Mouse (Mus musculus) thymus, adult 2 months (tissue): Measurements from ENCODE around the gene Sc5d. TPM values are rescaled to one million over a fixed set of nuclear protein-coding genes. Genes with fewer than 3 reads are reported as not detected.

Experiments
- DNase-seq: peaks from one replicate; pipeline ENCODE4 v3.0.0; 2021
- H3K27ac ChIP-seq: fragments of 200-500 bp; 2 replicates; pipeline ENCODE4 v1.5.1; 2012; ENCODE audit warnings: low read length, control low read depth; ENCODE audit not compliant: control insufficient read depth, insufficient read depth
- H3K27me3 ChIP-seq: fragments of 200-500 bp; 2 replicates; pipeline ENCODE4 v1.6.1; 2012; ENCODE audit warnings: mild to moderate bottlenecking, low read length, moderate library complexity, mixed read lengths; ENCODE audit not compliant: control insufficient read depth, insufficient read depth
- H3K36me3 ChIP-seq: fragments of 200-500 bp; 2 replicates; pipeline ENCODE4 v1.6.1; 2012; ENCODE audit warnings: mild to moderate bottlenecking, low read length, moderate library complexity; ENCODE audit not compliant: control insufficient read depth, insufficient read depth
- H3K4me1 ChIP-seq: fragments of 200-500 bp; replicated peaks from 2 replicates; pipeline ENCODE4 v1.6.1; 2012; ENCODE audit warnings: low read length; ENCODE audit not compliant: control insufficient read depth, insufficient read depth
- H3K4me3 ChIP-seq: fragments of 200-500 bp; 2 replicates; pipeline ENCODE4 v1.5.1; 2012; ENCODE audit warnings: mild to moderate bottlenecking, low read length, control low read depth, moderate library complexity; ENCODE audit not compliant: control insufficient read depth, insufficient read depth
- CTCF ChIP-seq: fragments of 200-500 bp; IDR thresholded peaks from 2 replicates; pipeline ENCODE4 v1.5.1; 2012; ENCODE audit warnings: mild to moderate bottlenecking, control low read depth, low read length, moderate library complexity, borderline replicate concordance; ENCODE audit not compliant: control insufficient read depth, poor library complexity, insufficient read depth; ENCODE audit errors: extremely low read depth
- POLR2A ChIP-seq: fragments of 200-500 bp; IDR thresholded peaks from 2 replicates; pipeline ENCODE4 v1.6.1; 2012; ENCODE audit warnings: mild to moderate bottlenecking, low read length, control low read depth, moderate library complexity; ENCODE audit not compliant: control insufficient read depth, poor library complexity, insufficient read depth; ENCODE audit errors: extremely low read depth
- WGBS: fragments of 180-500 bp; shearing (Covaris S2); methylation state at CpG from one replicate; pipeline ENCODE4 v1.1.7; 2018; 5-methylcytosine and 5-hydroxymethylcytosine counted together
- polyA plus RNA-seq: library from polyadenylated mRNA; depleted of rRNA; stranded (reverse); fragments of >200 nt; gene quantifications from 2 replicates; pipeline ENCODE4 v1.2.3, GENCODE M21; 2012; rRNA removed

Gene Sc5d
- polyA plus RNA-seq, 1 experiment, result 60.6 TPM

- no peak overlapping the region for H3K27ac ChIP-seq
- no peak overlapping the region for H3K4me3 ChIP-seq
- no peaks in the 10 kb centered on the region for H3K4me1 ChIP-seq
- TF ChIP-seq CTCF, result no peak
- no peak for TF ChIP-seq POLR2A
- 97% methylated on average over 5 of the region's 5 CpGs for WGBS
- no peaks in the 10 kb centered on the region for H3K27me3 ChIP-seq
- H3K36me3 ChIP-seq, result no peaks in the 10 kb centered on the region
- no peak for DNase-seq
These were observed 61.8 kb downstream of the Sc5d start for GRCm38 (mm10) chr9:42202271-42202670.

Other genes with a start within 250 kb of the Sc5d start
- 21.9 and 27.7 TPM in 2 replicates for gene Sorl1, start 140.0 kb downstream of the Sc5d start, polyA plus RNA-seq
- gene Tecta, start 135.7 kb upstream of the Sc5d start, polyA plus RNA-seq, result 0.24 and 0.35 TPM in 2 replicates
- 22.8 TPM in 2 replicates for gene Tbcel, start 243.6 kb upstream of the Sc5d start, polyA plus RNA-seq